Mouse (Mus musculus) stomach, embryonic 15.5 days (tissue): Measurements from ENCODE around the gene Mapkap1. TPM values are rescaled to one million over a fixed set of nuclear protein-coding genes. Genes with fewer than 3 reads are reported as not detected.

Experiments used
- ATAC-seq: fragments of 200-750 bp; cut with Nextera tagmentation; 2 replicates; pipeline ENCODE4 v1.8.0; 2017; ENCODE audit warnings: low read depth, moderate number of reproducible peaks, moderate TSS enrichment; ENCODE audit not compliant: insufficient read depth, low FRiP score
- H3K27ac ChIP-seq: fragments of 300-500 bp; sonication (generic); 2 replicates; pipeline ENCODE4 v1.5.1; 2015; ENCODE audit warnings: mild to moderate bottlenecking, inconsistent platforms
- H3K27me3 ChIP-seq: fragments of 300-500 bp; sonication (generic); replicated peaks from 2 replicates; pipeline ENCODE4 v1.6.1; 2015; ENCODE audit warnings: inconsistent platforms
- H3K36me3 ChIP-seq: fragments of 300-500 bp; sonication (generic); 2 replicates; pipeline ENCODE4 v1.6.1; 2015; ENCODE audit warnings: inconsistent platforms
- H3K4me1 ChIP-seq: fragments of 300-500 bp; sonication (generic); 2 replicates; pipeline ENCODE4 v1.6.1; 2015; ENCODE audit warnings: inconsistent platforms
- H3K4me2 ChIP-seq: fragments of 300-500 bp; sonication (generic); 2 replicates; pipeline ENCODE4 v1.6.1; 2015; ENCODE audit warnings: mild to moderate bottlenecking, inconsistent platforms
- H3K4me3 ChIP-seq: fragments of 300-500 bp; sonication (generic); replicated peaks from 2 replicates; pipeline ENCODE4 v1.5.1; 2015; ENCODE audit warnings: inconsistent platforms
- H3K9ac ChIP-seq: fragments of 300-500 bp; sonication (generic); 2 replicates; pipeline ENCODE4 v1.6.1; 2015; ENCODE audit warnings: inconsistent platforms
- H3K9me3 ChIP-seq: fragments of 300-500 bp; sonication (generic); 2 replicates; pipeline ENCODE4 v1.6.1; 2016; ENCODE audit warnings: inconsistent platforms
- WGBS: fragments of 180-500 bp; shearing (Covaris S2); methylation state at CpG from one replicate; pipeline ENCODE4 v1.1.7; 2015; 5-methylcytosine and 5-hydroxymethylcytosine counted together
- polyA plus RNA-seq: library from polyadenylated mRNA; unstranded; fragments of >200 nt; fragmentation: Nextera tagmentation; extraction: Ambion mirVana; gene quantifications from 2 replicates; pipeline ENCODE4 v1.2.1, GENCODE M21; 2015

The Mapkap1 gene
- polyA plus RNA-seq, 1 experiment from 2014 or later = 89.9 TPM

- Histone ChIP-seq H3K4me2 (no peak overlapping the region), H3K4me3 (no peak overlapping the region), H3K9me3 (no peaks in the 10 kb centered on the region), H3K27ac (no peak overlapping the region), H3K4me1 (peaks cover 6% of the 10 kb centered on the region; the same call in 1 of the 2 replicates), H3K9ac (no peak overlapping the region), H3K27me3 (no peaks in the 10 kb centered on the region), H3K36me3 (no peaks in the 10 kb centered on the region)
- 24% methylated on average over 7 of the region's 7 CpGs for WGBS
- no peak for ATAC-seq
Measured at GRCm38 (mm10) chr2:34600734-34601133, 194.2 kb downstream of the Mapkap1 start.

GRCm38 (mm10) chr2:34602111-34602541 is 195.6 kb downstream of the Mapkap1 start:
- no peak overlapping the region for H3K27ac ChIP-seq
- peaks cover 6% of the 10 kb centered on the region; the same call in 1 of the 2 replicates for H3K4me1 ChIP-seq
- no peaks in the 10 kb centered on the region for H3K27me3 ChIP-seq
- H3K36me3 ChIP-seq = no peaks in the 10 kb centered on the region
- no peak overlapping the region for H3K9ac ChIP-seq
- H3K4me2 ChIP-seq = no peak overlapping the region
- 42% methylated on average over 8 of the region's 8 CpGs for WGBS
- ATAC-seq = no peak
- H3K4me3 ChIP-seq = no peak overlapping the region
- no peaks in the 10 kb centered on the region for H3K9me3 ChIP-seq

- H3K27me3 ChIP-seq = no peaks in the 10 kb centered on the region
- H3K4me3 ChIP-seq = no peak overlapping the region
- H3K9ac ChIP-seq = no peak overlapping the region
- H3K36me3 ChIP-seq = no peaks in the 10 kb centered on the region
- no peaks in the 10 kb centered on the region for H3K9me3 ChIP-seq
- WGBS = 76% methylated on average over 3 of the region's 3 CpGs
- ATAC-seq = no peak
- no peak overlapping the region for H3K27ac ChIP-seq
- H3K4me2 ChIP-seq = no peak overlapping the region
- H3K4me1 ChIP-seq = peaks cover 6% of the 10 kb centered on the region; the same call in 1 of the 2 replicates
Measured at GRCm38 (mm10) chr2:34602896-34603295, 196.3 kb downstream of the Mapkap1 start.

GRCm38 (mm10) chr2:34603653-34604214 is 197.2 kb downstream of the Mapkap1 start:
- no peak for ATAC-seq
- H3K9ac ChIP-seq = no peak overlapping the region; the same call in 1 of the 2 replicates
- H3K27me3 ChIP-seq = no peaks in the 10 kb centered on the region
- no peaks in the 10 kb centered on the region for H3K36me3 ChIP-seq
- peaks cover 6% of the 10 kb centered on the region; the same call in 1 of the 2 replicates for H3K4me1 ChIP-seq
- H3K27ac ChIP-seq = no peak overlapping the region
- no peak overlapping the region for H3K4me2 ChIP-seq
- no peak overlapping the region for H3K4me3 ChIP-seq
- H3K9me3 ChIP-seq = no peaks in the 10 kb centered on the region
- WGBS = 54% methylated on average over 14 of the region's 14 CpGs

DNA sequence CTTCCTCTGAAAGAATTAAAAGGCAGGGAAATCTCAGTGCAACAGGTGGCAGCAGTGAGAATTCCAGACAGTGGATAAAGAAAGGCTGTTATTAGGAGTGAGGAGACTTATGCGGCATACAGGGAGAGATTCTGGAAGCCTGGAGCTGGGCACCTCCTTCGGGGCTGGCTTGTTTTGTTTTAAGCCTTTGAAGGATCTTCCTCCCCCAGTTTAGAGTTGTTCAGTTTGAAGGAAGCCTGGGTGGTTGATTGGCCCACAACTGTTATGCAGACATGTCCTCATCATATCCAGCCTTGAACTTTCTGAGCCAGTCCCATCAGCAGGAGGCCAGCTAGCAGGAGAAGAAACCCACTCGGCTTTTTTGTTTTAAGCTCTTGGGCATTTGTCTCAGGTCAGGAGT is 198.5 kb downstream of the Mapkap1 start:
- H3K9me3 ChIP-seq = no peaks in the 10 kb centered on the region
- WGBS = 41% methylated on average over 3 of the region's 3 CpGs
- H3K36me3 ChIP-seq = no peaks in the 10 kb centered on the region
- H3K27ac ChIP-seq = no peak overlapping the region
- H3K9ac ChIP-seq = no peak overlapping the region
- ATAC-seq = no peak
- peaks cover 3% of the 10 kb centered on the region; the same call in 1 of the 2 replicates for H3K4me1 ChIP-seq
- no peaks in the 10 kb centered on the region for H3K27me3 ChIP-seq
- H3K4me3 ChIP-seq = no peak overlapping the region
- no peak overlapping the region for H3K4me2 ChIP-seq

DNA sequence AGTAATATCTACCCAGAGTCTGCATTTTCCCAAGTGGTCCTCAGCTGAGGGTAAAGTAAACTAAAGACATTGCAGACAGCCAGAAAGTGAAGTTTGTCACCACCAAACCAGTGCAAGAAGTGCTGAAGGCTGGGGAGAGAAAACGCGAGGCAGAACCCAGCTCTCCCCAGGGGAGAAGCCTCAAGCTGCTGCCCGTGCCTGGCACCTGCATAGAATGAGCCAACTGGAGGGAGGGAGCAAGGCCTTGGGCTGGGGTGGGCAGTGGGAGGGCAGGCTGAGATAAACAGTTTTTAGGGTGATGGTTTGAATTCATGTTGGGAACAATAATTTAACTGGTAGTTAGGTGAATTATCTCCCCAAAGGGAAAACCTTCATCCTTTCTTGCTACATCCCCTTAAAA is 202.3 kb downstream of the Mapkap1 start:
- Histone ChIP-seq H3K4me2 (no peak overlapping the region), H3K4me1 (peaks cover 3% of the 10 kb centered on the region; the same call in 1 of the 2 replicates), H3K27me3 (no peaks in the 10 kb centered on the region), H3K9ac (no peak overlapping the region), H3K9me3 (no peaks in the 10 kb centered on the region), H3K27ac (no peak overlapping the region), H3K36me3 (no peaks in the 10 kb centered on the region), H3K4me3 (no peak overlapping the region)
- WGBS = 59% methylated on average over 3 of the region's 3 CpGs
- no peak for ATAC-seq

DNA sequence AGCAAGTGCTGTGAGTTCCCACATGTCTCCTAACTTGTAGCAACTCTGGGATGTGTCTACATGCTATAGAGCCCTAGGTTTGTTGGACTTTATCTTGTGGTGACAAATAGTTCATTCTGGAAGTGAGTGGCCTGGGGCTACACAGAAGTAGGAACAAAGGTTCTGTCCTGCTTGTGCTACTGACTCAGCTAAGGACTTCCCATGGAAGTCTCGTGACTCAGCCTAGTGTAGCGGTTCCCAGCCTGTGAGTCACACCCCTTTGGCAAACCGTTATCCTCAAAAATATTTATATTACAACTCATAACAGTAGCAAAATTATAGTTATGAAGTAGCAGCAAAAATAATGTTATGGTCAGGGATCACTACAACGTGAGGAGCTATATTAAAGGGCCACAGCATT is 202.9 kb downstream of the Mapkap1 start:
- Histone ChIP-seq H3K4me3 (no peak overlapping the region), H3K4me2 (no peak overlapping the region), H3K27me3 (no peaks in the 10 kb centered on the region), H3K4me1 (no peaks in the 10 kb centered on the region), H3K9ac (no peak overlapping the region), H3K36me3 (no peaks in the 10 kb centered on the region), H3K9me3 (no peaks in the 10 kb centered on the region), H3K27ac (no peak overlapping the region)
- no peak for ATAC-seq
- 59% methylated on average over 4 of the region's 4 CpGs for WGBS

DNA sequence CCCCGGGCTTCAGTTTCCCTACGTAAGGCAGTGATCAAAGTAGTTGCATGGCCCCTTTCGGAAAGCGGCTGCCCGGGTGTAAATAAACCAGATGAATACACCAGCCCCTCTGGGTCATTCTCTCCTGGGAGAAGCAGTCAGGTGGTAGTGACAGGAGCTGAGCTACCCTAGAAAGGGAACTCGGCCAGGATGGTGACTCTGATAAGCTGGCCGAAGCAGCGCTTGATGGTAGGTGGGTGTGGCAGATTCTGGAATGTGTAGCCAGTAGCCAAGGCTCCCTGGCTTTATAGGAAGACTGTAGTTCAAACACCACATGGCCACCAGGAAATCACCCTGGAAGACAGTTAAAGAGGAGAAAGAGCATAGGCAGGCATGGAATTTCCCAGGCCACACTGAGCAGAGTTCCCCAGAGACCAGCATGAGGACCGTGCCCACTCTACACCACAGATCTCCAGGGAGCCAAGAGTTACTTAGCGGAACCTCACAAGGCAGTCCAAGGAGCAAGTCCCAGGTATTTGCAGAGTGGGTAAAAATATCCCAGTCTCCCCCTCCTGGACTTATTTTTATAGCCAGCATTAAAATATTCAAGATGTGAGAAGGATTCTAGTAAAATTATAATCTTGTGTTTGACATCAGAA is 214.3 kb downstream of the Mapkap1 start:
- 57% methylated on average over 10 of the region's 10 CpGs for WGBS
- Histone ChIP-seq H3K27ac (no peak overlapping the region), H3K27me3 (no peaks in the 10 kb centered on the region), H3K4me3 (no peak overlapping the region), H3K4me2 (no peak overlapping the region), H3K9ac (no peak overlapping the region), H3K36me3 (0 out of 2 replicates have a peak, but pooled peaks cover 4% of the 10 kb centered on the region), H3K4me1 (peaks cover 7% of the 10 kb centered on the region; the same call in 1 of the 2 replicates), H3K9me3 (no peaks in the 10 kb centered on the region)
- peak; percentile 60; the same call in 1 of the 2 replicates for ATAC-seq

- ATAC-seq = no peak
- 0 out of 2 replicates have a peak, but pooled peaks cover 4% of the 10 kb centered on the region for H3K36me3 ChIP-seq
- H3K27ac ChIP-seq = no peak overlapping the region
- no peak overlapping the region for H3K4me3 ChIP-seq
- H3K4me2 ChIP-seq = no peak overlapping the region
- no peaks in the 10 kb centered on the region for H3K9me3 ChIP-seq
- no peaks in the 10 kb centered on the region for H3K27me3 ChIP-seq
- peaks cover 7% of the 10 kb centered on the region; the same call in 1 of the 2 replicates for H3K4me1 ChIP-seq
- 84% methylated on average over 8 of the region's 8 CpGs for WGBS
- H3K9ac ChIP-seq = no peak overlapping the region
Measured at GRCm38 (mm10) chr2:34621485-34621884, 214.9 kb downstream of the Mapkap1 start.

DNA sequence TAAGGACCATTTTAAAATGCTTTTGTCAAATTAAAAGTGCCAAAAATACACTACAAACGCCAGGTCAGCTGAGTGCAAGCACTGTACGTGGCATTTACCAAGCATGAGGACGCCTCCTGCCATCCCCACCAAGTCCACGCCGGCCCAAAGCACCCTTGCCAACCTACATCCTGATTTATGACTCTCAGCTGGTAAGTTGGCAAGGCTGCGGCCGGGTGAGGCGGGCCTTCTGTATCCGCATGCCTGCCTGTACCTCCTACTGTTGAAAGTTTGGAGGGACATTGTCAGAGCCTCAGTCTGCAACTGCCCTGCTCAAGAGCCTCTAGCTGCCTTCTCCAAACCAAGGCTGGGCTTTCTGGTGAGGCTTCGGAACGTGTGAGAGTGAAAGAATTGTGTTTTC is 215.9 kb downstream of the Mapkap1 start:
- Histone ChIP-seq H3K27me3 (no peaks in the 10 kb centered on the region), H3K4me1 (peaks cover 14% of the 10 kb centered on the region), H3K36me3 (0 out of 2 replicates have a peak, but pooled peaks cover 8% of the 10 kb centered on the region), H3K27ac (no peak overlapping the region), H3K4me3 (no peak overlapping the region), H3K9ac (no peak overlapping the region), H3K9me3 (no peaks in the 10 kb centered on the region), H3K4me2 (no peak overlapping the region)
- no peak for ATAC-seq
- WGBS = 83% methylated on average over 11 of the region's 11 CpGs

- no peak overlapping the region for H3K4me2 ChIP-seq
- no peak for ATAC-seq
- no peak overlapping the region for H3K4me3 ChIP-seq
- 0 out of 2 replicates have a peak, but pooled peaks cover 8% of the 10 kb centered on the region for H3K36me3 ChIP-seq
- H3K27me3 ChIP-seq = no peaks in the 10 kb centered on the region
- H3K9ac ChIP-seq = no peak overlapping the region
- H3K27ac ChIP-seq = no peak overlapping the region
- no peaks in the 10 kb centered on the region for H3K9me3 ChIP-seq
- peaks cover 18% of the 10 kb centered on the region for H3K4me1 ChIP-seq
- whole genome bisulfite sequencing = 86% methylated on average over 8 of the region's 8 CpGs
Measured at GRCm38 (mm10) chr2:34623181-34623580, 216.6 kb downstream of the Mapkap1 start.

DNA sequence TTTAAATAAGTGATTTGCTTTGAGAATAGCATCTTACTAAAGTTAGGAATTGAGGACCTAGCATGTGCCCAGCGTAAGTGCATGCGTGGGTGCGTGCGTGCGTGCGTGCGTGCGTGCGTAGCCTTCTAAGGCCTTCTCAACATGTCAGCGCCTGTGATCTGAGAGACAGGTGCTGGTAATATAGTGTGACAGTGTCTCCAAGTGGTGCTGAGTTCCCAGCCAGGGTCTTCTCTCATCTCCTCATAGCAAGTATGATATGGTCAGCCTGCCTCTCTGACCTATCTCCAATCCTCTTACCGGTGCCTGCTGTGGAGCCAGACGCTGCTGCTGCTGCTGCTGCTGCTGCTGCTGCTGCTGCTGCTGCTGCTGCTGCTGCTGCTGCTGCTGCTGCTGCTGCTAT is 217.5 kb downstream of the Mapkap1 start:
- 94% methylated on average over 12 of the region's 12 CpGs for WGBS
- no peaks in the 10 kb centered on the region for H3K27me3 ChIP-seq
- no peak overlapping the region for H3K4me2 ChIP-seq
- no peaks in the 10 kb centered on the region for H3K9me3 ChIP-seq
- H3K4me1 ChIP-seq = peaks cover 26% of the 10 kb centered on the region
- ATAC-seq = no peak
- H3K9ac ChIP-seq = no peak overlapping the region
- H3K27ac ChIP-seq = no peak overlapping the region
- H3K36me3 ChIP-seq = 0 out of 2 replicates have a peak, but pooled peaks cover 8% of the 10 kb centered on the region
- H3K4me3 ChIP-seq = no peak overlapping the region
